Mouse (Mus musculus): ENCODE results near the gene Cadm4. TPM values are rescaled to one million over a fixed set of nuclear protein-coding genes. Genes with fewer than 3 reads are reported as not detected.
A peak's percentile ranks its signal among the peaks of the same experiment; 100 is the strongest.

The Cadm4 gene
- polyA plus RNA-seq, 1 experiment: 66.4 TPM

GRCm38 (mm10) chr7:24457726-24458370, 24.0 kb upstream of the Cadm4 start:
- 71% methylated on average over 10 of the region's 10 CpGs for WGBS
- DNase-seq: no peak
- TF ChIP-seq POLR2A (IDR thresholded peaks at IDR 0.05; ENCODE audit: low read depth, low read length) (no peak), CTCF (conservative IDR thresholded peaks at IDR 0.05; ENCODE audit: insufficient read depth, insufficient read length, low read depth, low read length) (no peak)
- Histone ChIP-seq H3K36me3 (ENCODE audit: control insufficient read depth, insufficient read depth, low read length) (no peaks in the 10 kb centered on the region), H3K27ac (ENCODE audit: insufficient read depth, low read depth, low read length) (no peak overlapping the region), H3K4me3 (ENCODE audit: insufficient read depth, low read depth, low read length) (no peak overlapping the region), H3K27me3 (replicated peaks; ENCODE audit: control insufficient read depth, insufficient read depth, low read length) (no peaks in the 10 kb centered on the region), H3K4me1 (ENCODE audit: control insufficient read depth, insufficient read depth, low read length) (0 out of 2 replicates have a peak, but pooled peaks cover 11% of the 10 kb centered on the region)

GRCm38 (mm10) chr7:24459440-24459839, 22.4 kb upstream of the Cadm4 start:
- H3K4me1 ChIP-seq (ENCODE audit: control insufficient read depth, insufficient read depth, low read length): 0 out of 2 replicates have a peak, but pooled peaks cover 11% of the 10 kb centered on the region
- no peaks in the 10 kb centered on the region for H3K27me3 ChIP-seq (replicated peaks; ENCODE audit: control insufficient read depth, insufficient read depth, low read length)
- H3K27ac ChIP-seq (ENCODE audit: insufficient read depth, low read depth, low read length): peak overlapping the region; percentile 6; the same call in 1 of the 2 replicates
- H3K4me3 ChIP-seq (ENCODE audit: insufficient read depth, low read depth, low read length): no peak overlapping the region
- H3K36me3 ChIP-seq (ENCODE audit: control insufficient read depth, insufficient read depth, low read length): no peaks in the 10 kb centered on the region
- no peak for DNase-seq
- TF ChIP-seq CTCF (conservative IDR thresholded peaks at IDR 0.05; ENCODE audit: insufficient read depth, insufficient read length, low read depth, low read length) (no peak), POLR2A (IDR thresholded peaks at IDR 0.05; ENCODE audit: low read depth, low read length) (no peak)
- 53% methylated on average over 5 of the region's 5 CpGs for WGBS

- WGBS: 39% methylated on average over 3 of the region's 3 CpGs
- Histone ChIP-seq H3K36me3 (ENCODE audit: control insufficient read depth, insufficient read depth, low read length) (no peaks in the 10 kb centered on the region), H3K4me3 (ENCODE audit: insufficient read depth, low read depth, low read length) (no peak overlapping the region), H3K27me3 (replicated peaks; ENCODE audit: control insufficient read depth, insufficient read depth, low read length) (no peaks in the 10 kb centered on the region), H3K27ac (ENCODE audit: insufficient read depth, low read depth, low read length) (peak overlapping the region; percentile 6; the same call in 1 of the 2 replicates), H3K4me1 (ENCODE audit: control insufficient read depth, insufficient read depth, low read length) (0 out of 2 replicates have a peak, but pooled peaks cover 11% of the 10 kb centered on the region)
- no peak for TF ChIP-seq POLR2A (IDR thresholded peaks at IDR 0.05; ENCODE audit: low read depth, low read length)
- TF ChIP-seq CTCF (conservative IDR thresholded peaks at IDR 0.05; ENCODE audit: insufficient read depth, insufficient read length, low read depth, low read length): no peak
- peak; percentile 50 for DNase-seq
Observed at GRCm38 (mm10) chr7:24459843-24460242, 22.0 kb upstream of the Cadm4 start.

- DNase-seq: peak; percentile 93
- no peaks in the 10 kb centered on the region for H3K27me3 ChIP-seq (replicated peaks; ENCODE audit: control insufficient read depth, insufficient read depth, low read length)
- no peak for TF ChIP-seq POLR2A (IDR thresholded peaks at IDR 0.05; ENCODE audit: low read depth, low read length)
- no peak for TF ChIP-seq CTCF (conservative IDR thresholded peaks at IDR 0.05; ENCODE audit: insufficient read depth, insufficient read length, low read depth, low read length)
- H3K4me1 ChIP-seq (ENCODE audit: control insufficient read depth, insufficient read depth, low read length): 0 out of 2 replicates have a peak, but pooled peaks cover 11% of the 10 kb centered on the region
- no peaks in the 10 kb centered on the region for H3K36me3 ChIP-seq (ENCODE audit: control insufficient read depth, insufficient read depth, low read length)
- 17% methylated on average over 14 of the region's 14 CpGs for WGBS
- peak overlapping the region; percentile 65 for H3K27ac ChIP-seq (ENCODE audit: insufficient read depth, low read depth, low read length)
- H3K4me3 ChIP-seq (ENCODE audit: insufficient read depth, low read depth, low read length): no peak overlapping the region
Observed at GRCm38 (mm10) chr7:24461376-24462051, 20.3 kb upstream of the Cadm4 start.

- Histone ChIP-seq H3K4me3 (ENCODE audit: insufficient read depth, low read depth, low read length) (peak within 1 kb of the TSS; percentile 37), H3K27me3 (replicated peaks; ENCODE audit: control insufficient read depth, insufficient read depth, low read length) (no peaks in the 10 kb centered on the region), H3K4me1 (ENCODE audit: control insufficient read depth, insufficient read depth, low read length) (0 out of 2 replicates have a peak, but pooled peaks cover 11% of the 10 kb centered on the region), H3K36me3 (ENCODE audit: control insufficient read depth, insufficient read depth, low read length) (no peaks in the 10 kb centered on the region), H3K27ac (ENCODE audit: insufficient read depth, low read depth, low read length) (peak within 1 kb of the TSS; percentile 70)
- DNase-seq: peak; percentile 69
- TF ChIP-seq CTCF (conservative IDR thresholded peaks at IDR 0.05; ENCODE audit: insufficient read depth, insufficient read length, low read depth, low read length): no peak
- no peak for TF ChIP-seq POLR2A (IDR thresholded peaks at IDR 0.05; ENCODE audit: low read depth, low read length)
- WGBS: 3% methylated on average over 27 of the region's 27 CpGs
Observed at GRCm38 (mm10) chr7:24462388-24463319, 19.2 kb upstream of the Cadm4 start, which contains the start of gene Plaur. TSS of gene Plaur (plus strand) at chr7:24462484.

GRCm38 (mm10) chr7:24466835-24467234, 15.0 kb upstream of the Cadm4 start:
- H3K27ac ChIP-seq (ENCODE audit: insufficient read depth, low read depth, low read length): no peak overlapping the region
- H3K27me3 ChIP-seq (replicated peaks; ENCODE audit: control insufficient read depth, insufficient read depth, low read length): no peaks in the 10 kb centered on the region
- 0 out of 2 replicates have a peak, but pooled peaks cover 3% of the 10 kb centered on the region for H3K4me1 ChIP-seq (ENCODE audit: control insufficient read depth, insufficient read depth, low read length)
- TF ChIP-seq POLR2A (IDR thresholded peaks at IDR 0.05; ENCODE audit: low read depth, low read length) (no peak), CTCF (conservative IDR thresholded peaks at IDR 0.05; ENCODE audit: insufficient read depth, insufficient read length, low read depth, low read length) (no peak)
- H3K36me3 ChIP-seq (ENCODE audit: control insufficient read depth, insufficient read depth, low read length): no peaks in the 10 kb centered on the region
- DNase-seq: no peak
- no peak overlapping the region for H3K4me3 ChIP-seq (ENCODE audit: insufficient read depth, low read depth, low read length)
- 87% methylated on average over 6 of the region's 6 CpGs for WGBS

Measured in kidney, adult 2 months (tissue).